ENCODE assay signal across 8 mouse cellular contexts in genomic region chr5:103425363-103426031, GRCm38 (mm10). TPM values are rescaled to one million over a fixed set of nuclear protein-coding genes. Genes with fewer than 3 reads are reported as not detected.
DNase-seq lines count a peak whose midpoint lies in the region; ATAC-seq and TF ChIP-seq lines count a peak whose summit lies in the region.

No protein-coding gene starts in this region.

- DNase-seq in Muller cell, postnatal 12 days (ENCODE audit: inconsistent ontology term) = peak; percentile 66
- peak; percentile 65 for DNase-seq in hindbrain, embryonic 10.5 days (ENCODE audit: low spot score)
- DNase-seq in layer of hippocampus, postnatal 10 days (ENCODE audit: low spot score in 2 of 2) = peak; percentile 41 to 56
- peak; percentile 27 for DNase-seq in lung, postnatal 25 days (ENCODE audit: low spot score)
- DNase-seq in right cerebral cortex, postnatal 10 days (ENCODE audit: low spot score in 2 of 2) = peak; percentile 34 to 37
- DNase-seq in T-cell, adult 2 months (ENCODE audit: low spot score) = no peak

- WGBS in forebrain, embryonic 16.5 days = 0% methylated on average over 65 of the region's 67 CpGs
- WGBS in hindbrain, embryonic 10.5 days = 1% methylated on average over 66 of the region's 67 CpGs

- H3K9me3 ChIP-seq in forebrain, embryonic 16.5 days (ENCODE audit: control insufficient read depth, low read length) = no peaks in the 10 kb centered on the region
- 0 out of 2 replicates have a peak, but pooled peaks cover 2% of the 10 kb centered on the region for H3K9me3 ChIP-seq in hindbrain, embryonic 10.5 days

- TF ChIP-seq CTCF in bone marrow macrophage, adult 2 months (IDR thresholded peaks at IDR 0.05; ENCODE audit: low read depth, low read length) = no peak

- no peaks in the 10 kb centered on the region for H3K27me3 ChIP-seq in forebrain, embryonic 16.5 days (replicated peaks; ENCODE audit: control insufficient read depth, insufficient read depth, low read length)
- no peaks in the 10 kb centered on the region for H3K27me3 ChIP-seq in hindbrain, embryonic 10.5 days (ENCODE audit: insufficient read depth, poor library complexity, severe bottlenecking)

- H3K4me2 ChIP-seq in forebrain, embryonic 16.5 days (ENCODE audit: low read length) = peak overlapping the region; percentile 91

- H3K36me3 ChIP-seq in forebrain, embryonic 16.5 days (ENCODE audit: control insufficient read depth, insufficient read depth) = no peaks in the 10 kb centered on the region
- H3K36me3 ChIP-seq in hindbrain, embryonic 10.5 days = peaks cover 12% of the 10 kb centered on the region

- H3K9ac ChIP-seq in forebrain, embryonic 16.5 days (replicated peaks; ENCODE audit: low read depth, low read length) = peak overlapping the region; percentile 83

- H3K4me1 ChIP-seq in bone marrow macrophage, adult 2 months (ENCODE audit: control insufficient read depth, insufficient read depth, low read length) = peaks cover 2% of the 10 kb centered on the region; the same call in 1 of the 2 replicates
- H3K4me1 ChIP-seq in forebrain, embryonic 16.5 days (replicated peaks; ENCODE audit: control insufficient read depth, insufficient read depth, low read length) = peaks cover 16% of the 10 kb centered on the region
- H3K4me1 ChIP-seq in hindbrain, embryonic 10.5 days (replicated peaks) = peaks cover 74% of the 10 kb centered on the region

- ATAC-seq in forebrain, embryonic 16.5 days = peak; percentile 47; the same call in 1 of the 2 replicates

- TF ChIP-seq POLR2A in bone marrow macrophage, adult 2 months (IDR thresholded peaks at IDR 0.05; ENCODE audit: borderline replicate concordance, low read depth, low read length) = no peak

- no peak overlapping the region for H3K27ac ChIP-seq in bone marrow macrophage, adult 2 months (ENCODE audit: insufficient read depth, low read depth, low read length)
- H3K27ac ChIP-seq in forebrain, embryonic 16.5 days (ENCODE audit: low read length) = 0 out of 2 replicates have a peak overlapping the region, but pooled peaks have one; percentile 42
- peak overlapping the region; percentile 96 for H3K27ac ChIP-seq in hindbrain, embryonic 10.5 days

- H3K4me3 ChIP-seq in bone marrow macrophage, adult 2 months (ENCODE audit: insufficient read depth, low read length) = peak overlapping the region; percentile 56
- H3K4me3 ChIP-seq in forebrain, embryonic 16.5 days (replicated peaks; ENCODE audit: low read length) = peak overlapping the region; percentile 80
- peak overlapping the region; percentile 98 for H3K4me3 ChIP-seq in hindbrain, embryonic 10.5 days

RNA-seq across cellular contexts. Expression of gene Ptpn13, which starts 0.5 kb away (rescaled TPM):
- polyA plus RNA-seq in bone marrow macrophage, adult 2 months (2012; ENCODE audit: insufficient read depth, insufficient read length, missing spikeins) = 0.19 and 0.25 TPM in 2 replicates
- polyA plus RNA-seq in forebrain, embryonic 16.5 days (2015; fragmentation: Nextera tagmentation; extraction: Ambion mirVana) = 4.1 and 4.8 TPM in 2 replicates
- polyA plus RNA-seq in hindbrain, embryonic 10.5 days (2016; fragmentation: Nextera tagmentation; extraction: Ambion mirVana) = 16.6 and 18.8 TPM in 2 replicates
- total RNA-seq in layer of hippocampus, postnatal 10 days (2021) = 10 to 100 TPM in 1 of 2 experiments, 1 to 10 TPM in 1; 9.5 to 11.2 TPM
